Mouse (Mus musculus) layer of hippocampus, adult 9-10 months (tissue): ENCODE results near the gene Gbp9.
"Not testable (repeated sequence)": the region's sequence is repeated elsewhere in the genome, so short reads cannot be mapped to it uniquely, and the experiment has no call there.

Experiments
- DNase-seq: peaks from one replicate; pipeline ENCODE4 v3.0.0; 2022; ENCODE audit warnings: low spot score

Gbp9 gene

DNA sequence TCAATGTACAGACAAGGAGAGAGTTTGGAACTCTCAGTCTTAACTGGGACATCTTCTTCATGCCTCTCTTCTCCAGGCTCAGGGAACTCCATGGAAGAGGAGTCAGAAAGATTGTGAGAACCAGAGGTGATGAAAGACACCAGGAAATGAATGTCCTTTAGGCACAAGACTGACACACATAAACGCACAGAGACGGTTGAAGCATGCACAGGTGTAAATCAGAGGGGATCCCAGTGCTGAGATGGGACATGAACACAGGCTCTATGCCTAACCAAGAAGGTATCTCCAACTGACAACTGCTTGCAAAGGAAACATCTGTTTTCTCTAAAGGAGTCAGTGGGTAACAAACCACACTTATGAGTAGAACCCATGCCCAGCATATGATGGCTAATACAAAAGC is 79.1 kb downstream of the Gbp9 start:
- no peak for DNase-seq

- no peak for DNase-seq
These were observed 84.1 kb downstream of the Gbp9 start for GRCm38 (mm10) chr5:105055279-105055678.

GRCm38 (mm10) chr5:105053471-105054169 is 85.7 kb downstream of the Gbp9 start:
- not testable (repeated sequence) for DNase-seq

GRCm38 (mm10) chr5:105032362-105032761 is 107.0 kb downstream of the Gbp9 start:
- no peak for DNase-seq
